Mouse (Mus musculus): ENCODE results near the gene Kank1.

- TF ChIP-seq CTCF (IDR thresholded peaks at IDR 0.05; ENCODE audit: insufficient read depth, low read depth, low read length) (no peak), POLR2A (IDR thresholded peaks at IDR 0.05; ENCODE audit: insufficient read depth, low read depth, low read length) (no peak)
These were observed 133.7 kb downstream of the Kank1 start for GRCm38 (mm10) chr19:25370428-25370827.

All from olfactory bulb, adult 2 months (tissue).